Mouse (Mus musculus) liver, postnatal 0 days (tissue): ENCODE data around the gene St5. TPM values are rescaled to one million over a fixed set of nuclear protein-coding genes. Genes with fewer than 3 reads are reported as not detected.

Experiments
- ATAC-seq: fragments of 200-750 bp; cut with Nextera tagmentation; 2 replicates; pipeline ENCODE4 v1.8.0; 2017; ENCODE audit warnings: mild to moderate bottlenecking, moderate library complexity
- DNase-seq: peaks from one replicate; pipeline ENCODE4 v3.0.0-alpha.2; 2016
- H3K27ac ChIP-seq: fragments of 300-500 bp; sonication (generic); 2 replicates; pipeline ENCODE4 v1.5.1; 2014; ENCODE audit warnings: antibody characterized with exemption, moderate library complexity, mild to moderate bottlenecking, low read depth
- H3K27me3 ChIP-seq: fragments of 300-500 bp; sonication (generic); 2 replicates; pipeline ENCODE4 v1.6.1; 2014; ENCODE audit warnings: low read length, control low read depth, mixed read lengths; ENCODE audit not compliant: insufficient read depth
- H3K36me3 ChIP-seq: fragments of 300-500 bp; sonication (generic); replicated peaks from 2 replicates; pipeline ENCODE4 v1.6.1; 2014; ENCODE audit warnings: mild to moderate bottlenecking, control low read depth, low read length, moderate library complexity, mixed read lengths; ENCODE audit not compliant: insufficient read depth
- H3K4me1 ChIP-seq: fragments of 300-500 bp; sonication (generic); 2 replicates; pipeline ENCODE4 v1.6.1; 2014; ENCODE audit warnings: antibody characterized with exemption, mild to moderate bottlenecking, control low read depth; ENCODE audit not compliant: insufficient read depth
- H3K4me2 ChIP-seq: fragments of 300-500 bp; sonication (generic); 2 replicates; pipeline ENCODE4 v1.6.1; 2014; ENCODE audit warnings: low read depth, mild to moderate bottlenecking, low read length, moderate library complexity, mixed read lengths
- H3K4me3 ChIP-seq: fragments of 300-500 bp; sonication (generic); 2 replicates; pipeline ENCODE4 v1.5.1; 2014; ENCODE audit warnings: low read depth, low read length
- H3K9ac ChIP-seq: fragments of 300-500 bp; sonication (generic); replicated peaks from 2 replicates; pipeline ENCODE4 v1.6.1; 2014; ENCODE audit warnings: mild to moderate bottlenecking, moderate library complexity
- H3K9me3 ChIP-seq: fragments of 300-500 bp; sonication (generic); 2 replicates; pipeline ENCODE4 v1.6.1; 2016; ENCODE audit warnings: mild to moderate bottlenecking, control low read depth, low read length, mixed read lengths
- CTCF ChIP-seq: sonication (generic); IDR thresholded peaks from 2 replicates; pipeline ENCODE4 v1.5.1; 2016; ENCODE audit warnings: antibody characterized with exemption, low read depth
- EP300 ChIP-seq: IDR thresholded peaks from 2 replicates; pipeline ENCODE4 v1.6.1; 2016; ENCODE audit warnings: antibody characterized with exemption, low read depth, mild to moderate bottlenecking
- WGBS: fragments of 180-500 bp; shearing (Covaris S2); extraction: QIAGEN DNeasy Blood & Tissue Kit; methylation state at CpG from one replicate; pipeline ENCODE4 v1.1.7; 2014; ENCODE audit not compliant: insufficient replicate concordance; 5-methylcytosine and 5-hydroxymethylcytosine counted together
- polyA plus RNA-seq: library from polyadenylated mRNA; unstranded; fragments of >200 nt; fragmentation: Nextera tagmentation; extraction: Ambion mirVana; gene quantifications from 2 replicates; pipeline ENCODE4 v1.2.1, GENCODE M21; 2015

Gene St5
- polyA plus RNA-seq, 1 experiment from 2014 or later, result 33.9 TPM

DNA sequence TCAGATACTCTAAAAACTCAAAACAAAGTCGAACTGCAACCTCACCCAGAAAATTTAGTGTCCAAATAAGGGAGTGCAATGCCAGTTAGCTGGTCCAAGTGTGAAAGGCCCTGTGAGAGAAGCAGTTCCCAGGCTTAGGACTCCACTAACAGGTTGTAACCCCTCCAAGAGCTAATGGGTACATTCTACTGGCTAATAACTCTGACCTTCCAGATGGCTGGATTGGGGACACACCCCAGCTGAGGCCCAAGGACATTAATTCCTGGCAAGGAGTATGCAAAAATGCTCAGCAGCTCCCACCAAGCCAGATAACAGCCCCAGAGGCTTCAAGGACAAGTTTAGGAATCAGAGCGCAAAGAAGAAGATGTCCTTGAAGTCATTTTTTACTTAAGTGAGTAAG lies 112.8 kb downstream of the St5 start:
- no peak overlapping the region for H3K9ac ChIP-seq
- H3K4me2 ChIP-seq, result no peak overlapping the region
- H3K27me3 ChIP-seq, result no peaks in the 10 kb centered on the region
- no peak overlapping the region for H3K27ac ChIP-seq
- H3K36me3 ChIP-seq, result no peaks in the 10 kb centered on the region
- DNase-seq, result no peak
- WGBS, result 71% methylated on average over 2 of the region's 2 CpGs
- no peak overlapping the region for H3K4me3 ChIP-seq
- H3K9me3 ChIP-seq, result no peaks in the 10 kb centered on the region
- TF ChIP-seq CTCF, result no peak
- no peak for TF ChIP-seq EP300
- H3K4me1 ChIP-seq, result peaks cover 48% of the 10 kb centered on the region
- ATAC-seq, result no peak

DNA sequence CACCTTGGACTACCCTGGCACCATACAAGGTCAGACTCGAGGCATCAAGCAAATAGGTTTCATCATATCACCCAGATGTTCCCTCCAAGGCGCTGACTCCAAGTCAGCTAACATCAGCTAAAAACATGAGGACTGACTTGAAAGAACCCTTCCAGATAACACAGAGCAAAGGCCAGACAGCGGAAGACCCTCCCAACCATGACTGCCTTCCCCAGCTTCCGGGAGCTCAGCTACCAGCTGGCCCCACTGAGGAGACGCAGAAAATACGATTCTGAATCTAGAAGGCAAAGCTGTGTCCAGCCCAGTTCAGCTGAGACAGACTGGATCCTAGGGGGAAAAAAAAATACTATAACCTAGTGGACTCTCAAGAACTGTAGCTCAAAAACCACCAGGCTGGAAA lies 114.4 kb downstream of the St5 start:
- peak; percentile 20; the same call in 1 of the 2 replicates for ATAC-seq
- H3K9ac ChIP-seq, result no peak overlapping the region
- H3K4me2 ChIP-seq, result no peak overlapping the region
- 0 out of 2 replicates have a peak overlapping the region, but pooled peaks have one; percentile 5 for H3K27ac ChIP-seq
- WGBS, result 54% methylated on average over 6 of the region's 6 CpGs
- peaks cover 35% of the 10 kb centered on the region for H3K4me1 ChIP-seq
- TF ChIP-seq CTCF, result no peak
- peak; percentile 31; the same call in 1 of the 2 replicates for TF ChIP-seq EP300
- DNase-seq, result no peak
- no peaks in the 10 kb centered on the region for H3K9me3 ChIP-seq
- no peaks in the 10 kb centered on the region for H3K27me3 ChIP-seq
- H3K4me3 ChIP-seq, result no peak overlapping the region
- H3K36me3 ChIP-seq, result no peaks in the 10 kb centered on the region

DNA sequence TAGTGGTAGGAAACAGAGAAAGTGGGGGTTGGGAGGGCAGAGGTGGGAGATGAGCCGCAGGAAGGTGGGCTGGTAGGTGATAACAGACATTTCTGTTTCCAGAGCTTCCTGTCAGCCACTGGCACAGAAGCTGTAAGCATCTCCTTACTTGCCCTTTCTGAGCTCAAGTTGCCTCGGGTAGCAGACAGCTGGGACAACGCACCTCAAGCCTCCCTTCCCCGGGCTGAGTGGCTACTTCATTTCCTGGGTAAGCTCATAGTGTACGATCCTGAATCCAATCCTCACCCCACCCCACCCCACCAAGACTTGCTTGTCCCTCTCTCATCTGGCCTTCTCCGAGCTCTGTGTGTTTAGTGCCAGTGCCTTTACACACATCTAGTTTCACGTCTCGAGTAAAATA lies 115.3 kb downstream of the St5 start:
- H3K4me1 ChIP-seq, result peaks cover 31% of the 10 kb centered on the region
- TF ChIP-seq EP300, result no peak
- TF ChIP-seq CTCF, result no peak
- ATAC-seq, result no peak
- no peak overlapping the region for H3K9ac ChIP-seq
- DNase-seq, result no peak
- H3K9me3 ChIP-seq, result no peaks in the 10 kb centered on the region
- no peak overlapping the region for H3K4me2 ChIP-seq
- no peaks in the 10 kb centered on the region for H3K36me3 ChIP-seq
- 54% methylated on average over 8 of the region's 8 CpGs for whole genome bisulfite sequencing
- H3K27ac ChIP-seq, result 0 out of 2 replicates have a peak overlapping the region, but pooled peaks have one; percentile 29
- no peaks in the 10 kb centered on the region for H3K27me3 ChIP-seq
- no peak overlapping the region for H3K4me3 ChIP-seq

DNA sequence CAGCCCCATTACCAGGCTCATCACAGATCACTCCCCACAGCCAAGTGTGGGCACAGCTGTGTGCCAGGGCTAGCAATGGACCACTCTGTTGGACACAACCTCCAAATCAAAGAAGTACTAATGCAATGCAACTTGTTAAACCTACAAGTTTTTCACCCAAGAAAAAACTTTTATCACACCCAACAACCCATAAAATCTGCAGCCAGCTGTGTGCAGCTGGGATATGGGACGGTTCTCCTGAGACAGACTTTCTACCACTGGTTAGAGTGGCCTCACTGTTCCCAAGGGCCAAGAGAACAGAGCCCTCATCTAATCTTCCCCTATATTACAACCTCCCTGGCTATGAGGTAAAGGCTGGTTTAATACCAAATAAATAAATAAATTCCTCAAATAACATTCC lies 118.9 kb downstream of the St5 start:
- Histone ChIP-seq H3K9me3 (no peaks in the 10 kb centered on the region), H3K4me3 (no peak overlapping the region), H3K27me3 (no peaks in the 10 kb centered on the region), H3K4me2 (no peak overlapping the region), H3K27ac (no peak overlapping the region), H3K4me1 (peaks cover 20% of the 10 kb centered on the region), H3K9ac (no peak overlapping the region), H3K36me3 (no peaks in the 10 kb centered on the region)
- WGBS, result 61% methylated on average over 1 of the region's 1 CpGs
- DNase-seq (no peak), ATAC-seq (no peak)
- no peak for TF ChIP-seq CTCF

DNA sequence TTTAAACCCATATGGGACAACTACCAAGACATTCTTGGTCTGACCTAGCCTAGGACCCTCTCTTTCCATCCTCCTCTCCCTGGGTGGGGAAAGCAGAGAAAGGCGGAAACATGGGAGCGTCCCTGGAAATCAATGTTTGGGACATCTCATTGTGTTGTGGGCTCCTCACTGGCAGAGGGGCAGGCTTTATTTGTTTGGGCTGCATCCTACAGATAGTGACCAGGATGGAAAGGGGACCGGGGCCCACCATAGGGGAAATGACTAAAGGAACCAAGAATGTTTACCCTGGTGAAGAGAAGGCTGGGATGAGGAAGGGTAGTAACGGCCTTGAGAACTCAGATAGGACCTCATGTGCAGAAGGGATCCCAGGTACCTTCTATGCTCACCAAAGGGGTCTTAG lies 122.9 kb downstream of the St5 start:
- Histone ChIP-seq H3K9me3 (no peaks in the 10 kb centered on the region), H3K4me1 (peaks cover 25% of the 10 kb centered on the region), H3K4me3 (no peak overlapping the region), H3K27ac (no peak overlapping the region), H3K36me3 (no peaks in the 10 kb centered on the region), H3K4me2 (no peak overlapping the region), H3K9ac (no peak overlapping the region), H3K27me3 (no peaks in the 10 kb centered on the region)
- DNase-seq, result no peak
- WGBS, result 70% methylated on average over 4 of the region's 4 CpGs
- TF ChIP-seq CTCF, result no peak
- TF ChIP-seq EP300, result no peak
- ATAC-seq, result no peak

DNA sequence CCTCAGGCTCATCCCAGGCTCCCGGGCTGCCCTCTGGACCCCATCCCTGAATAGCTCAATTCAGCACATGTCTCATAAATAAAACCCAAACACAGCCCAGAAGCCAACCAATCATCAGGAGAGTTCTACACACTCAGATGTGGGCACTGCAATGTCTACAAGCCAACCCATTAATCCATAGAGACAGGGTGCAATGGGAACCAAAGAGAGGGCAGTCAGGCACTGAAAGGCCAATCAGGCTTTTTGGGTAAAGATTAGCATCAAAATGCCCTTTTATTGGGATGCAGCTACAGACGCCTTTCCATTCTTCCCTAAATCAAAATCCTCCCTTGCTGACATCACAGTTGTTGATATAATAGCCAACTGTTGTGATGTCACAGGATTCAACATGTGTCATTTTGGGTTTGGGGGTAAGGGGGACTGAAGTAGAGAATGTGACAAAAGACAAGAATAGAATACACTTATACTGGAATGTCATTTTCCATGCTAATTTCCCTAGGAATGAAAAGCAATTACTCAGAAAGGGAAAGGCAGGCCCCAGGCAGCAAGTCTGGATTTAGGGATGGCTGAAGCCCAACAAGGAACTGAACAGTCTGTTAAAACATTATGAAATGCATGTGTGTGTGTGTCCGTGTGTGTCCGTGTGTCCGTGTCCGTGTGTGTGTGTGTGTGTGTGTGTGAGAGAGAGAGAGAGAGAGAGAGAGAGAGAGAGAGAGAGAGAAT lies 123.7 kb downstream of the St5 start:
- Histone ChIP-seq H3K4me2 (no peak overlapping the region), H3K36me3 (no peaks in the 10 kb centered on the region), H3K4me3 (no peak overlapping the region), H3K9ac (no peak overlapping the region), H3K4me1 (peaks cover 22% of the 10 kb centered on the region), H3K27ac (no peak overlapping the region), H3K27me3 (no peaks in the 10 kb centered on the region), H3K9me3 (no peaks in the 10 kb centered on the region)
- DNase-seq (no peak), ATAC-seq (no peak)
- TF ChIP-seq CTCF (no peak), EP300 (no peak)
- 73% methylated on average over 6 of the region's 6 CpGs for WGBS
